Mouse (Mus musculus) bone marrow, adult 2 months (tissue): ENCODE results near the gene Cacna2d3.

ENCODE experiments used
- CTCF ChIP-seq: fragments of 200-500 bp; IDR thresholded peaks from 2 replicates; pipeline ENCODE4 v1.5.1; 2011; ENCODE audit warnings: low read length, control low read depth; ENCODE audit not compliant: control insufficient read depth, insufficient read depth
- POLR2A ChIP-seq: fragments of 200-500 bp; IDR thresholded peaks from 2 replicates; pipeline ENCODE4 v1.6.1; 2011; ENCODE audit warnings: low read depth, mild to moderate bottlenecking, control low read depth, low read length, borderline replicate concordance; ENCODE audit not compliant: control insufficient read depth

- TF ChIP-seq POLR2A (no peak), CTCF (no peak)
These were observed 317.5 kb downstream of the Cacna2d3 start for GRCm38 (mm10) chr14:29403849-29404808.
